Mouse (Mus musculus): ENCODE data around the gene Gm14548. TPM values are rescaled to one million over a fixed set of nuclear protein-coding genes. Genes with fewer than 3 reads are reported as not detected.

The Gm14548 gene
- not detected in 2 replicates for polyA plus RNA-seq (2021; fragmentation: Nextera tagmentation)
- long read RNA-seq, experiment 1, result 0 reads
- long read RNA-seq, experiment 2, result 0 reads

DNA sequence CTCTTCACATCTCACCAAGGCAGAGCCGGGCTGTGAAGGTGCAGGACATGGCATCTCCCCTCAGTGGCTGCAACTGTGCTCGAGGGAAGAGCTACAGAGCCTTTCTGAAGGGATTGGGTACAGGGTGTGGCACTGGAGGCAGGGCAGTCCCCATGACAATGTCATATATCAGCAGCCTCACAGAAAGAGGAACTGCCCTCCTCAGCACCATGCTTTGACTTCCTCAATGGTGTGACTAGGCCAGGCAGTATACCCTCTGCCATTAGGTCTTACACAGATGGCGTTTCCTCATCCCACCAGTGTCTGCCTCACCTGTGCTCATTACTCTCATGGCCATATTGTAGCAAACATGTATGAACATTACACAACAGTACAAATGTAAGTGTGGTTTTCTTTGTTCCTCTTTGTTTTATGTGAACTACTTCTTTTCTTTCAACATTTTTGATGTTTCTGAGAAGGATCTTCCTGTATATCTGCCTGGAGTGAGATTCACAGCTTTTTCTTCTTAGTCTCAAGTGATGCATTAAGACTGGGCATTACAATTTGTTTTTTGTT lies at the start of gene Gm14548:
Gene Gm14548 (minus strand): TSS at position 85 of the 555 bp plus-strand sequence.

DNA sequence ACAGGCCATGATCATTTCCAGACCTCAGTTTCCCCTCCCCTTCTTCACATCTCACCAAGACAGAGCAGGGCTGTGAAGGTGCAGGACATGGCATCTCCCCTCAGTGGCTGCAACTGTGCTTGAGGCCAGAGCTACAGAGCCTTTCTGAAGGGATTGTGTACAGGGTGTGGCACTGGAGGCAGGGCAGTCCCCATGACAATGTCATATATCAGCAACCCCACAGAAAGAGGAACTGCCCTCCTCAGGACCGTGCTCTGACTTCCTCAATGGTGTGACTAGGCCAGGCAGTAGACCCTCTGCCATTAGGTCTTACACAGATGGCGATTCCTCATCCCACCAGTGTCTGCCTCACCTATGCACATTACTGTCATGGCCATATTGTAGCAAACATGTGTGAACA lies 17.5 kb upstream of the Gm14548 start, which contains the start of gene Lilra6:
Gene Lilra6 (minus strand): TSS at position 117 of the 400 bp plus-strand sequence.

DNA sequence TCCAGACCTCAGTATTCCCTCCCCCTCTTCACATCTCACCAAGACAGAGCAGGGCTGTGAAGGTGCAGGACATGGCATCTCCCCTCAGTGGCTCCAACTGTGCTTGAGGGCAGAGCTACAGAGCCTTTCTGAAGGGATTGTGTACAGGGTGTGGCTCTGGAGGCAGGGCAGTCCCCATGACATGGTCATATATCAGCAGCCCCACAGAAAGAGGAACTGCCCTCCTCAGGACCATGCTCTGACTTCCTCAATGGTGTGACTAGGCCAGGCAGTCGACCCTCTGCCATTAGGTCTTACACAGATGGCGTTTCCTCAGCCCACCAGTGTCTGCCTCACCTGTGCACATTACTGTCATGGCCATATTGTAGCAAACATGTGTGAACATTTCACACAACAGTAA lies 53.0 kb downstream of the Gm14548 start, which contains the start of gene Pira2:
Gene Pira2 (minus strand): TSS at position 101 of the 400 bp plus-strand sequence.

Other genes starting within 250 kb of the Gm14548 start
- gene Leng1, start 232.3 kb downstream of the Gm14548 start, polyA plus RNA-seq (2021; fragmentation: Nextera tagmentation), result 5.6 and 6.7 TPM in 2 replicates
- gene Tmc4, start 220.6 kb downstream of the Gm14548 start, polyA plus RNA-seq (2021; fragmentation: Nextera tagmentation), result 0.17 and 0.54 TPM in 2 replicates
- gene Tsen34, start 205.3 kb downstream of the Gm14548 start, polyA plus RNA-seq (2021; fragmentation: Nextera tagmentation), result 124 and 129 TPM in 2 replicates
- 90.7 and 112 TPM in 2 replicates for gene Mboat7, start 204.6 kb downstream of the Gm14548 start, polyA plus RNA-seq (2021; fragmentation: Nextera tagmentation)
- 1,276 and 1,338 TPM in 2 replicates for gene Rps9, start 194.1 kb downstream of the Gm14548 start, polyA plus RNA-seq (2021; fragmentation: Nextera tagmentation)
- gene Pirb, start 177.7 kb downstream of the Gm14548 start, polyA plus RNA-seq (2021; fragmentation: Nextera tagmentation), result 0.32 and 0.36 TPM in 2 replicates
- gene Gm15448, start 72.4 kb downstream of the Gm14548 start, polyA plus RNA-seq (2021; fragmentation: Nextera tagmentation), result not detected in 2 replicates
- gene Pira2, start 53.1 kb downstream of the Gm14548 start, polyA plus RNA-seq (2021; fragmentation: Nextera tagmentation), result not detected in 2 replicates
- not detected in 2 replicates for gene Lilra6, start 17.4 kb upstream of the Gm14548 start, polyA plus RNA-seq (2021; fragmentation: Nextera tagmentation)
- gene Lair1, start 165.1 kb upstream of the Gm14548 start, polyA plus RNA-seq (2021; fragmentation: Nextera tagmentation), result 7.8 and 9.5 TPM in 2 replicates
- gene Ttyh1, start 221.3 kb upstream of the Gm14548 start, polyA plus RNA-seq (2021; fragmentation: Nextera tagmentation), result 335 and 501 TPM in 2 replicates
- gene Leng8, start 238.9 kb upstream of the Gm14548 start, polyA plus RNA-seq (2021; fragmentation: Nextera tagmentation), result 5.5 and 14.0 TPM in 2 replicates

All from left cerebral cortex, adult 6 months (tissue).